Mouse (Mus musculus) erythroblast, embryonic 14.5 days (primary cell): ENCODE data around the gene Oprm1. TPM values are rescaled to one million over a fixed set of nuclear protein-coding genes. Genes with fewer than 3 reads are reported as not detected.

ENCODE experiments used
- H3K27me3 ChIP-seq: 2 replicates; pipeline ENCODE4 v1.6.1; 2012; ENCODE audit warnings: inconsistent platforms; ENCODE audit not compliant: control insufficient read depth
- H3K36me3 ChIP-seq: 2 replicates; pipeline ENCODE4 v1.6.1; 2012; ENCODE audit warnings: mild to moderate bottlenecking, inconsistent platforms; ENCODE audit not compliant: control insufficient read depth
- H3K4me1 ChIP-seq: 2 replicates; pipeline ENCODE4 v1.6.1; 2012; ENCODE audit warnings: inconsistent platforms; ENCODE audit not compliant: control insufficient read depth
- H3K4me3 ChIP-seq: replicated peaks from 2 replicates; pipeline ENCODE3; 2012; ENCODE audit warnings: moderate library complexity, mild to moderate bottlenecking, inconsistent platforms
- H3K9me3 ChIP-seq: 2 replicates; pipeline ENCODE4 v1.6.1; 2012; ENCODE audit warnings: low read length, inconsistent platforms, mixed read lengths; ENCODE audit not compliant: control insufficient read depth
- GATA1 ChIP-seq: IDR thresholded peaks from 2 replicates; pipeline ENCODE4 v1.6.1; 2012; ENCODE audit warnings: low read length, inconsistent platforms, mixed read lengths
- TAL1 ChIP-seq: IDR thresholded peaks from 3 replicates; pipeline ENCODE4 v1.6.1; 2012; ENCODE audit warnings: low read length, inconsistent platforms, mixed read lengths
- polyA plus RNA-seq: library from polyadenylated mRNA; stranded (reverse); fragments of >175 nt; gene quantifications from 2 replicates; pipeline ENCODE4 v1.2.3, GENCODE M21; 2012

The Oprm1 gene
- polyA plus RNA-seq, 1 experiment, result not detected

DNA sequence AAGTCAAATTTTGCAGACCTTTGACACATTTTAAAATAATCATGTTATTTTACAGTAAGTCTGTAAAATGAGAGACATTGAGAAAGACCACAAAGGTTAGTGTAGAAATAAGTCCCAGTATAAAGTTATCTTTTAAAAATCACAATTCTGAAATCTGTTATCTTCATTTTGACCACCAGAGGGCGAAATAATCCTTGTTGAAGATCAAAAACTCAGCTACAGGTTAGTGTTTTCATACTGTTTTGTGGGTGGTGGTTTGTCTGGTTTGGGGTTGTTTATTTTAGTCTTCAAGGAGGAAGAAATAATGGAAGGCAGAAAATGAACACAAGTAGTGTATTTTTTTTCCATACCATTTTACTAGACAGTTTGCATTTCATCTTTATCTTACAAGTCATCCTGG lies 127.2 kb downstream of the Oprm1 start:
- TF ChIP-seq GATA1 (no peak), TAL1 (no peak)
- H3K36me3 ChIP-seq, result no peaks in the 10 kb centered on the region
- H3K9me3 ChIP-seq, result no peaks in the 10 kb centered on the region
- H3K27me3 ChIP-seq, result no peaks in the 10 kb centered on the region
- H3K4me1 ChIP-seq, result no peaks in the 10 kb centered on the region
- H3K4me3 ChIP-seq, result no peak overlapping the region

DNA sequence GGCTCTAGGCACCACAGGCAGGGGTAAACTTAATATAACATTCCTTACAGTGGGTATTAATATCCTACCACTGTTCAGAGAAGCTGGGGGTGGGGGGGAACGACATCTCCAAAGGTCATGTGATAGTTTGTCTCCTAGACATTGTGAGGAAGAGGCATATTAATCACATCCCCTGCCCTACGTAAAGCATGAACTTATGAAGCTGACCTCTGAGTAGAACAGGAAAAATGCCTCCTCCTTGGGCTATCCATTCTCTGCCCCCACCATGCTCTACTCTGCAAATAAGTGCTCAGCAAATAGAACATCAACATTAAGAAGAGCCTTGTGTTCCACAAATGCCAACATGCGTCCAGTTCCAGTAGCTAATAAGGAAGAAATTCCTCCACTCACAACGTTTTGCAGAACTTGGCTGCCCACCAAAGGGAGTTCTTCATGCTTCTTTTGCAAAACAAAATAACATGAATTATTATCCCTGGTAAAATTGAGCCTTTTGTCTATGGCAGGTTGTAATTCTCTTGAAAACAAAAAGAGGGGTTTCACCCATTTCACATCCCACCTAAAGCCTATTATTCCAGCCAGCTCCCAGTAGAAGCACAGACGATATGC lies 131.4 kb downstream of the Oprm1 start:
- Histone ChIP-seq H3K36me3 (no peaks in the 10 kb centered on the region), H3K27me3 (no peaks in the 10 kb centered on the region), H3K9me3 (peaks cover 4% of the 10 kb centered on the region; the same call in 1 of the 2 replicates), H3K4me1 (no peaks in the 10 kb centered on the region), H3K4me3 (no peak overlapping the region)
- TF ChIP-seq GATA1 (no peak), TAL1 (no peak)

- Histone ChIP-seq H3K4me3 (no peak overlapping the region), H3K27me3 (no peaks in the 10 kb centered on the region), H3K9me3 (peaks cover 4% of the 10 kb centered on the region; the same call in 1 of the 2 replicates), H3K36me3 (no peaks in the 10 kb centered on the region), H3K4me1 (no peaks in the 10 kb centered on the region)
- no peak for TF ChIP-seq TAL1
- TF ChIP-seq GATA1, result no peak
Measured at GRCm38 (mm10) chr10:6890348-6891009, 132.2 kb downstream of the Oprm1 start.

DNA sequence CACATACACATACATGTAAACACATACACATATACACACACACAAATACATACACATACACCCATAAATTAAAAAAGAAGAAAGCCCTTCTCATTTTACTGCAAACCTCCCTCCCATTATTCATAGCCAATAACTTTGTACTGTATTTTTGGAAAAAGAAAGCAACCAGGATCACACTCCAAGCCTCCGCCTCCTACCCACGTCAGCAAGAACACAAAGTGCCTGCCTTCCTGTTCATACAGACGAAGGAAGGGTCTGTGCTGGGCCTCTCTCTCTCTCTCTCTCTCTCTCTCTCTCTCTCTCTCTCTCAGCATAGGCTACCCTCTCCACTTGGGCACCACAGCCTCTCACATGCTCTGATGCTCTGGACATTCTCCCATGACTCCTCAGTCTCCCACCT lies 137.5 kb downstream of the Oprm1 start:
- Histone ChIP-seq H3K27me3 (no peaks in the 10 kb centered on the region), H3K4me1 (no peaks in the 10 kb centered on the region), H3K4me3 (no peak overlapping the region), H3K36me3 (no peaks in the 10 kb centered on the region), H3K9me3 (peaks cover 4% of the 10 kb centered on the region; the same call in 1 of the 2 replicates)
- TF ChIP-seq TAL1, result no peak
- TF ChIP-seq GATA1, result no peak

- Histone ChIP-seq H3K36me3 (no peaks in the 10 kb centered on the region), H3K4me1 (no peaks in the 10 kb centered on the region), H3K4me3 (no peak overlapping the region), H3K9me3 (peaks cover 4% of the 10 kb centered on the region; the same call in 1 of the 2 replicates), H3K27me3 (no peaks in the 10 kb centered on the region)
- no peak for TF ChIP-seq GATA1
- TF ChIP-seq TAL1, result no peak
Measured at GRCm38 (mm10) chr10:6896659-6897303, 138.5 kb downstream of the Oprm1 start.

DNA sequence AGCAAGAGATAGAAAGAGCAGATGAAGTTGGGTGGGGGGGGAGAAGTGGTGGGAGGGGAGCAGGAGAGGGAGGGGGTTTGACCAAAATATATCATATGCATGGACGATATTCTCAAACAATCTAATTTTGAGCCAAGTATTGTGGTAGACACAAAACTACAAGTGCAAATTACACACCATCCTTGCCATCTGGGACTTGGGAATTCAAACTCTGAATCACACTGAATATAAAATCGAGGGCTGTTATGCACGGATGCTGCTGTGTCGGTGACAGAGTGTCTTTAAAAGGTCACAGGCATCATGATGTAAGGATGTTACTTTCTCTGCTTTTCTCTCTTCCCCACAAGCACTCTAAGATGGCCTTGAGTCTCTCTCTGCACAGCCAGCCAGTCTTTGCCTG lies 141.8 kb downstream of the Oprm1 start:
- TF ChIP-seq GATA1 (no peak), TAL1 (no peak)
- Histone ChIP-seq H3K4me3 (no peak overlapping the region), H3K36me3 (no peaks in the 10 kb centered on the region), H3K4me1 (no peaks in the 10 kb centered on the region), H3K27me3 (no peaks in the 10 kb centered on the region), H3K9me3 (no peaks in the 10 kb centered on the region)

GRCm38 (mm10) chr10:6901819-6902393 lies 143.6 kb downstream of the Oprm1 start:
- TF ChIP-seq TAL1 (no peak), GATA1 (no peak)
- no peaks in the 10 kb centered on the region for H3K9me3 ChIP-seq

DNA sequence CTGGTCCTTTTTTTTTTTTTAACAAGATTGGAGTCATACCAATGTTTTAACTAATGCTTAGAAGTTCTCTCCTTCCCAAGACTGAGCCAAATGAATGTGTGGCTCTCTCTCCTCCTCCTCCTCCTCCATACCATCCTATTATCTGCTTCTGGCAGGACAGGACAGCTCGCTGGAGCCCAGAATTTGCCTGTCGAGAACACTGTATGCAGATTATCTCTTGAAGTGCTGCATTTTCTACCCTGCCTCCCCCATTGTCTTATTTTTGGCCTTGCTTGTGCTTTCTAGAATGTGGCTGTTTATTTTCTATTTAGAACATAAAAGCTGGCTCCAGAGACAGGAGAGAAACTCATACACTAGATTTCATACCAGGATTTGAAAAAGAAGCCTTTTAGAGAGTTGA lies 151.5 kb downstream of the Oprm1 start:
- H3K4me1 ChIP-seq, result no peaks in the 10 kb centered on the region
- TF ChIP-seq GATA1 (no peak), TAL1 (no peak)

More at GRCm38 (mm10) chr10:6901819-6902393, 143.6 kb downstream of the Oprm1 start:
- Histone ChIP-seq H3K4me1 (no peaks in the 10 kb centered on the region), H3K36me3 (no peaks in the 10 kb centered on the region), H3K4me3 (no peak overlapping the region), H3K27me3 (no peaks in the 10 kb centered on the region)

DNA sequence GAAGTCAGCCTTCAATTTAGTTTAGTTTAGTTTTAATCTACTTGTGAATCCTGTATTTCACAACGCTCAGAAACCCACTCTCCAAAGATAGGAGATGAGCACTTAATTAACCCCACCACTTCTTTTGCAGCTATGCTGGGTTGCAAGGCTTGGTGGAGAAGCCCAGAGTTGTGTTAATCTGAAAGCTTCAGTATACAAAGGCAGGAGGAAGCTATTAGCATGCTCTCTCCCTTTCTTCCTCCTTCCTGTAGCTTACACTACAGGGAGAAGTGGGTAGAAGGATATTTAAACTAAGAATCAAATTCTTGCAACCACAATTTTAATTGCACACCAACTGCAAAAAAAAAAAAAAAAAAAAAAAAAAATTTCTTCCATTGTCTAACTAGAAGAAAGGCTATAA lies 157.7 kb downstream of the Oprm1 start:
- Histone ChIP-seq H3K27me3 (no peaks in the 10 kb centered on the region), H3K36me3 (no peaks in the 10 kb centered on the region), H3K4me1 (no peaks in the 10 kb centered on the region), H3K9me3 (no peaks in the 10 kb centered on the region), H3K4me3 (no peak overlapping the region)
- TF ChIP-seq TAL1, result no peak
- TF ChIP-seq GATA1, result no peak

More for the DNA sequence above, 151.5 kb downstream of the Oprm1 start:
- H3K27me3 ChIP-seq, result no peaks in the 10 kb centered on the region
- no peaks in the 10 kb centered on the region for H3K9me3 ChIP-seq
- no peaks in the 10 kb centered on the region for H3K36me3 ChIP-seq
- H3K4me3 ChIP-seq, result no peak overlapping the region
